Mouse (Mus musculus): ENCODE measurements around the gene Edaradd.

- TF ChIP-seq GATA1 (IDR thresholded peaks at IDR 0.05; ENCODE audit: borderline replicate concordance, low read length), result no peak
- no peak for TF ChIP-seq FLI1 (IDR thresholded peaks at IDR 0.05; ENCODE audit: low read length)
These were observed 67.1 kb downstream of the Edaradd start for GRCm38 (mm10) chr13:12453150-12453549.

Measured in megakaryocyte, embryonic 14.5 days (primary cell).